Mouse (Mus musculus): ENCODE data around the gene Lkaaear1. TPM values are rescaled to one million over a fixed set of nuclear protein-coding genes. Genes with fewer than 3 reads are reported as not detected.

Lkaaear1 gene
- not detected for total RNA-seq (2022)

DNA sequence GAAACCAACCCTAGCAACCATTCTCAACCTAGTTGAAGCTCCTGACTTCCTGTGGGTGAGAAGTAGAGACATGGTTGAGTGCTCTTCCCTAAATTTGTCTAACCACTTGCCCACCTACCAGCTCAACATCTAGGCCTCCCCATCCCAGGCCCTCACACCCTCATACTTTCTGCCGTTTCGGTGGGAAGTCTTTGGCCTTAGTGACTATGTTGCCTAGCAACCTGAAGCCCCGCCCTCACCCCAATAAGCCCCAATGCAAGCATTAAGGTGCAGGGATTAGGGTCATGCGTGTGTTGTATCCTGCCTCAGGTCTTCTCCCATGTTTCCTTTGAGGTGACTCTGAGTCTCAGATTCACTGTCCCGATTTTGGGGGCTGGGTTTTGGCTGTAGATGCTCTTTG, at the start of gene Lkaaear1:
TSS of gene Lkaaear1 (minus strand) at position 202 of the 400 bp plus-strand sequence.
- DNase-seq (ENCODE audit: low spot score), result no peak

DNA sequence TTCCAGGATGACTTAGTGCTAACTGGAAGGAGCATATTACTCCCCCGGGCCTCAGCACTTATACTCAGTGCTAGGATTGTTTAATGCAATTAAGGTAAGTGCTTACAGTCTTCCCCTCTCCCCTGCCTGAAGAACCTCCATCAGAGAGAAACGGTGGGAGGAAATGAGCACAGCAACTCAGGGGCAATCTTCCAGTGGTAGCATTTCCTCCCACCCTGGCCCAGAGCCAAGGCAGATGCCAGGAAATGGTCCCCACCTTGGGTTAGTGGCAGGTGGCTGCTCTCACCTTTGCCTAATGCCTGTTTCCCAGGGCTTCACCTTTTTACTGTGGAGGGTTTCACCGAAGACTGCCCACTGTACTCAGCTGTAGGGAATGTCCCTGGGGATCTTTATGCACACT, 31.8 kb upstream of the Lkaaear1 start:
- no peak for DNase-seq (ENCODE audit: low spot score)

- no peak for DNase-seq (ENCODE audit: low spot score)
Measured at GRCm38 (mm10) chr2:181727659-181728262, 29.5 kb upstream of the Lkaaear1 start.

GRCm38 (mm10) chr2:181722213-181722612, 24.0 kb upstream of the Lkaaear1 start:
- DNase-seq (ENCODE audit: low spot score), result no peak

DNA sequence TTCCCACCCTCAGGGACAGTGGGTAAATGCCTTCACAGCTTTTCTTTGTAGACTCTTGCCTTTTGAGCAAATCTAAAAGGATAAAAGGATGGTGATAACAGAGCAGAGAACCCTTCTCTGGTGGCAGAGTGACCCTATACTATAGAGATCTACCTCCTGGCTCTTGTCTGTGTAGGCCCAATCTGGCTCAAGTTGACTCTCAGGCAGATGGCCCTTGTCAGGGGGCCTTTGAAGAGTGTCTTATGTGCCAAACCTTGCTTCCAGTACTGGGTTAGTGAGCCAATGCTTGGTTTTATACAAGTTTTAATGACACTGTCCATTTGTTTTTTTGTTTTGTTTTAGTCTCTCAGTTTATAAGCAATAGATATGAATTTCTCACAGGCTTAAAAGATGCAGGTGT, 23.0 kb upstream of the Lkaaear1 start:
- no peak for DNase-seq (ENCODE audit: low spot score)

GRCm38 (mm10) chr2:181720061-181720460, 21.8 kb upstream of the Lkaaear1 start:
- no peak for DNase-seq (ENCODE audit: low spot score)

- DNase-seq (ENCODE audit: low spot score), result no peak
Measured at GRCm38 (mm10) chr2:181716991-181717390, 18.7 kb upstream of the Lkaaear1 start.

GRCm38 (mm10) chr2:181715382-181715781, 17.1 kb upstream of the Lkaaear1 start:
- DNase-seq (ENCODE audit: low spot score), result no peak

GRCm38 (mm10) chr2:181714903-181715326, 16.7 kb upstream of the Lkaaear1 start, which contains the start of gene Oprl1:
Oprl1 (plus strand) TSS chr2:181715016.
- no peak for DNase-seq (ENCODE audit: low spot score)

GRCm38 (mm10) chr2:181713749-181714148, 15.5 kb upstream of the Lkaaear1 start:
- no peak for DNase-seq (ENCODE audit: low spot score)

DNA sequence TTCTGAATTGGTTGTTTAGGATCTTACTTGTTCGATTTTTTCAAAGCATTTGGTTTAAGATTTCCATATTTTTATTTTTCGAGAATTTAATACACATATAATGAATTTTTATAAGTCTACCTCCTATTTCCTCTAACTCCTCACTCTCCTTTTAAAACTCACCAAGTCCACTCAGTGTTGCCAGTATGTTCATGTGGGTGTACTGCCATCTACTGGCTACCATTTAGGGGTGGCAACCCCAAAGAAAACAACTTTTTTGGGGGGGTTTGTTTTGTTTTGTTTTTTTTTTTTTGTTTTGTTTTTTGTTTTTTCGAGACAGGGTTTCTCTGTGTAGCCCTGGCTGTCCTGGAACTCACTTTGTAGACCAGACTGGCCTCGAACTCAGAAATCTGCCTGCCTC, 8.4 kb upstream of the Lkaaear1 start:
- DNase-seq (ENCODE audit: low spot score), result peak; percentile 43

DNA sequence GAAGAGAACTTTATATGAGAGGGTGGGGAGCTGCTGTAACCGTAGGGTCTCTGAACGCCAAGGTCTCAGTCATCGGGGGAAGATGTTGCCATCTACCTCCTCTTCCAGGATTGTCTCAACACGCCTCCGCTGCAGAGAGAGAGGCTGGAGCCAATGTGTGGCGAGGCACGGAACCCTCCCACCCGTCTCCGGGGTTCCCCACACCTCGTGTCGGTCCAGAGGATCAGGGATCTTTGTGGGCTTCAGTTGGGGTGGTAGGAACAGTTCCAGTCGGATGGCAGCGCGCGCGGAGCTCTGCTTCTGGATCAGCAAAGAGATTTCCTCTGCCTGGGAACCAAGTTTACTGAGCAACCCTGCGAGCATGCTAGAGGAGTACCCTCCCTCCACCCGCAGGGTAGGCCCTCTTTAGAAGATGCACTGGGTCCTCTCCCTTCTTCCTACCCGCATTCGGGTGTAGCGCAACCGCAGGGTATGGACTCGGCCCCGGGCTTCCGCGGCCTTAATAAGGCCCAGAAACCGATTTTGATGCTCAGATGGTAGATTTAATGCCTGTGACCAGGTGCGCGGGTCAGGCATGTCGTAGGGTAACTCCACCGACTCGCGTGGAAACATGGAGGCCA, 1.3 kb downstream of the Lkaaear1 start:
- DNase-seq (ENCODE audit: low spot score), result no peak

DNA sequence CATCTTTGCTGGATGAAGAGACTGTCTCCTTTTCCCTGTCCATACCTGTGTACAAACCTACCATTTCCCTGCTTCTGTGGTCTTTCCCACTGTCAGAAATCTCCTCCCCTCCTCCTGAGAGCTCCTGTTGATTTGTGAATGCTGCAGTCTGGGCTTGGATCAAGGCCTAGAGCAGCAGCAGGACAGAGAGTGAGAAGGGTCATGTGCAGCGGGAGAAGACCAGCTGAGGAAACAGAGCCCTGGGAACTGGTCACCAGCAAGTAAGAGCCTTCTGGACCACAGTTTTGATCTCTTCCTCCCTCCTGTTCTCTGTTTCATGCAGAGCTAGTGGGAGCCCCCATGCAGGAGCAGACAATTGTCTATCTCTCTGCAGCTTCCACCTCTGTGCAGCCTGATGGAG, 2.5 kb downstream of the Lkaaear1 start:
- DNase-seq (ENCODE audit: low spot score), result no peak

GRCm38 (mm10) chr2:181694581-181694980, 3.7 kb downstream of the Lkaaear1 start:
- DNase-seq (ENCODE audit: low spot score), result no peak

- DNase-seq (ENCODE audit: low spot score), result peak; percentile 83
Measured at GRCm38 (mm10) chr2:181693339-181694280, 4.6 kb downstream of the Lkaaear1 start, which contains the start of gene Rgs19. Rgs19 (minus strand) TSS chr2:181693977.

GRCm38 (mm10) chr2:181692304-181692703, 5.9 kb downstream of the Lkaaear1 start:
- no peak for DNase-seq (ENCODE audit: low spot score)

DNA sequence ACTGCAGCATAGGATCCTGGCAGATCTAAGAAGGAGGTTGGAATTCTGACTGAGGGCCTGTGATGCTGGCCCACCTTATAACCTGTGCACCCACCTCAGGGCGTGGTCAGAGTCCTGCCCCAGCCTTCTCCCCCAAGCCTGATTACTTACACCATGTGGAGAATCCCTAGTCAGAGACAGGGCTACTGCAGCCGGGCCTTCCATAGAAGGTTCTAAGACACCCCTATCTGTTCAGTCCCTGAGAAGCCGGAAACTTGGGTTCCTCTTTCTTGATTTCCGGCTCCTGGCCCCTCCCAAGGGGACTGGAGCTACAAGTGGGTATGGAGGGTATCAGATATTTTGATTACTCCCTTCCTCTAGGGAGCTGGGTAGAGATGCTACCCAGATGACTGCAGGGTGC, 6.7 kb downstream of the Lkaaear1 start:
- DNase-seq (ENCODE audit: low spot score), result no peak

- no peak for DNase-seq (ENCODE audit: low spot score)
Measured at GRCm38 (mm10) chr2:181691083-181691482, 7.2 kb downstream of the Lkaaear1 start.

- DNase-seq (ENCODE audit: low spot score), result no peak
Measured at GRCm38 (mm10) chr2:181689466-181690160, 8.6 kb downstream of the Lkaaear1 start.

DNA sequence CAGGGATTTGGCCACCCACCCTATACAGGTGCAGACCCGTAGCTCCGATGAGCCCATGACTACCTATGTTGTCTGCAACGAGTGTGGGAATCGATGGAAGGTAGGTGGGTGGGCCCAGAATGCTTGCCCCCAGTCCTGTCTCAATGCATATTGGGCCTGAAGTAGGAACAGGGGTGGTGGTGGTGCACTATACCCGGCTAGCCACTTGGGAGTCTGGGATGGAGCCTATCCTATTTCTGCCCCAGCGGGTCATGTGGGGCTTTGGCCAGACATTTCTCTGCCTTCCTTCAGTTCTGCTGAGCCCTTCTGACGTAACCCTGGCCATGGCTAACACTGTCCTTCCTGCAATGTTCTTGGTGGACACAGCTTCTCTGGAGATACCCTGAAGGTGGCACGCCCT, 10.7 kb downstream of the Lkaaear1 start:
- DNase-seq (ENCODE audit: low spot score), result no peak

DNA sequence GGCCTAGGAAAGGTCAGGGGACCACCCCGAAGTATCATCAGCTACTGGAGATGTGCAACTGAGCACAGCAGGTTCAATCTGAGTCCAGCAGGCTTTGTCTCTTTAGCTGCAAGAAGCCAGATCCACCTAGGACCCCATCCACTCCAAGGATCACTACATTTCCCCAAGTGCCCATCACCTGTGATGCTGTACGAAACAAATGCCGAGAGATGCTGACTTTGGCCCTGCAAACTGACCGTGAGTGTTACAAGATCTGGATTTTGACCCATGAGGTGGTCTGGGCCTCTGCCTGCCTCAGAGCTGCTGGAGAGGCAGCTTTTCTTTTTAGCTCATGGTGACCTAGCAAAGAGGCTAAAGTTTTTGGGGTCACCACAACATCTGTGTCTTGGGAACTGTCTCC, 12.6 kb downstream of the Lkaaear1 start:
- DNase-seq (ENCODE audit: low spot score), result no peak

DNA sequence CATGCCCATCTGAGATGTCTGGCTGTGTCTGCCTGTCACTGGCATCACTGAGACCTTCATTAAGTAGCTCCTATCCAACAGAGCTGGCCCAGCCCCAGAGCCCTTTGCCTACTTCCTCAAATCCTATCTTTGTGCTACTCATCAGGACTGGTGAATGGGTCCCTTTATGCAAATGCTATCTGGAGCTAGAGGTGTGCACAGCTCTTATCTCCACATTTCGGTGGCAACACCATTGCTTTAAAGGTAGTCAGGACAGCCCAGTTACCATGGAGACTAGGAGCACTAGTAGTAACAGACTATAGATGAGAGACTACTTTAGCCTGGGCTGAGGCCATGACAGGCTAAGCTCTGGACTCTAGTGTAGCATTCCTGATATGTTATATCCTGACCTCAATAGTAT, 13.5 kb downstream of the Lkaaear1 start:
- DNase-seq (ENCODE audit: low spot score), result no peak

All from heart, adult 8-10 months (tissue).